Mouse (Mus musculus): Measurements from ENCODE around the gene Pifo. TPM values are rescaled to one million over a fixed set of nuclear protein-coding genes. Genes with fewer than 3 reads are reported as not detected.
"Not testable (repeated sequence)": the region's sequence is repeated elsewhere in the genome, so short reads cannot be mapped to it uniquely, and the experiment has no call there.

Pifo gene
- 17.7 and 35.0 TPM in 2 replicates for polyA plus RNA-seq (2015; fragmentation: Nextera tagmentation; extraction: Ambion mirVana)

DNA sequence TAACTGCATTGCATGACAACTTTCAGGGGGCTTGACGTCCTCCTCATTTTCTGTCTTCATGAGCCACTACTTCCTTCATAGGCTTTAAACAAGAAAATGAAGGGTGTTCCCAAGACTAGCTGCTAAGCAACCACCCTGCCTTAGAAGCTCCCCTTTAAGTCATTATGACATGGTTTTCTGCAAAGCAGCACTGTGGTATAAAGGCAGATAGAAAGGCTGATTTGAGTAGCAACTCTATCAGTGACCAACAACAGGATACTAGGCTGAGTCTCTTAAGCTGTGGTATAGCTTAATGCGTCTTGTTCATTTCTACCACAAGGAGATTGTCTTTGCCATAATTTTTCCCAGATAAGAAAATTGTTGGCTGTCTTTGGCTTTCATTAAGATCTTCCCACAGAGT, at the start of gene Pifo:
Pifo (minus strand) TSS at position 101 of the 400 bp plus-strand sequence.
- H3K9ac ChIP-seq = no peak within 1 kb of the TSS
- H3K9me3 ChIP-seq (replicated peaks) = no peaks in the 10 kb centered on the region
- no peaks in the 10 kb centered on the region for H3K27me3 ChIP-seq
- H3K4me1 ChIP-seq = no peaks in the 10 kb centered on the region
- H3K4me3 ChIP-seq (replicated peaks) = no peak within 1 kb of the TSS
- no peaks in the 10 kb centered on the region for H3K36me3 ChIP-seq
- H3K27ac ChIP-seq (replicated peaks) = no peak within 1 kb of the TSS
- no peak within 1 kb of the TSS for H3K4me2 ChIP-seq (replicated peaks)
- no peak for ATAC-seq (ENCODE audit: insufficient number of reproducible peaks, low FRiP score, low TSS enrichment, low read depth)
- WGBS = 83% methylated on average over 2 of the region's 2 CpGs

DNA sequence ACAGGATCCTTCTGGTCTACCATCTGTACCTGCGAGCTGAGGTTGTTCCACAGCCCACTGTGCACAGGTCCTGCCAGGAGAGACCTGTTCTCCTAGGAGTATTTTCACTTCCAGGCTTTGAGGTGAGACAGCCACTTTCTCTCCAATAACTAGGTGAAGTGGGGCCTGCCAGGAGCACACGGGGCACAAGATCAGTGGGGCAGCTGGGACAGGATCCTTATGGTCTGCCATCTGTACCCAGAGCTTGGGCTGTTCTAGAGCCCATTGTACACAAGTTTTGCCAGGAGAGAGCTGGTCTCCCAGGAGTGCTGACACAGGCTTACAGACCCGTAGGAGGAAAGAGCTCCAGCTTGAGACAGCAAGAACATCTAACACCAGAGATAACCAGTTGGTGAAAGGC, 43.5 kb upstream of the Pifo start:
- no peak overlapping the region for H3K27ac ChIP-seq (replicated peaks)
- WGBS = 82% methylated on average over 3 of the region's 3 CpGs
- ATAC-seq (ENCODE audit: insufficient number of reproducible peaks, low FRiP score, low TSS enrichment, low read depth) = no peak
- H3K27me3 ChIP-seq = no peaks in the 10 kb centered on the region
- no peak overlapping the region for H3K4me2 ChIP-seq (replicated peaks)
- no peak overlapping the region for H3K9ac ChIP-seq
- H3K9me3 ChIP-seq (replicated peaks) = no peaks in the 10 kb centered on the region
- no peaks in the 10 kb centered on the region for H3K36me3 ChIP-seq
- H3K4me3 ChIP-seq (replicated peaks) = no peak overlapping the region
- H3K4me1 ChIP-seq = no peaks in the 10 kb centered on the region

DNA sequence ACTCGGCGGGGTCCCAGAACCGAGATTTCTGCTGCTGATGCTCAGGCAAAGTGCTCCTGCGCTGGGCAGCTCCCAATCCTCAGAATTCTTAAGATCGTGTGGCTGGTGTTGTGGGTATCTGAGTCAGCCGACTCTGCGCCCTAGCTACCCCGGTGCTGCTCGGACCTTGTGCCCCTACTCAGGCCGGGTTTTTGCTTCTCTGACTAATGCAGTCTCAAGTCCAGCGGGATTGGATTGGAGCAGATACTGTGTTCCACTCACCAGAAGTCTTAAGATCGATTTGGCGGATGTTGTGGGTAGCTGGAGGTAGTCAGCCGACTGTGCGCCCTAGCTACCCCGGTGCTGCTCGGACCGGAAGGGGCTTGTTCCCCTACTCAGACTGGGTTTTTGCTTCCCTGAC, 37.5 kb upstream of the Pifo start:
- no peak overlapping the region for H3K4me2 ChIP-seq (replicated peaks)
- no peaks in the 10 kb centered on the region for H3K36me3 ChIP-seq
- H3K27ac ChIP-seq (replicated peaks) = no peak overlapping the region
- no peaks in the 10 kb centered on the region for H3K4me1 ChIP-seq
- ATAC-seq (ENCODE audit: insufficient number of reproducible peaks, low FRiP score, low TSS enrichment, low read depth) = no peak
- no peaks in the 10 kb centered on the region for H3K9me3 ChIP-seq (replicated peaks)
- no peak overlapping the region for H3K9ac ChIP-seq
- H3K27me3 ChIP-seq = no peaks in the 10 kb centered on the region
- H3K4me3 ChIP-seq (replicated peaks) = no peak overlapping the region
- 74% methylated on average over 18 of the region's 18 CpGs for WGBS

DNA sequence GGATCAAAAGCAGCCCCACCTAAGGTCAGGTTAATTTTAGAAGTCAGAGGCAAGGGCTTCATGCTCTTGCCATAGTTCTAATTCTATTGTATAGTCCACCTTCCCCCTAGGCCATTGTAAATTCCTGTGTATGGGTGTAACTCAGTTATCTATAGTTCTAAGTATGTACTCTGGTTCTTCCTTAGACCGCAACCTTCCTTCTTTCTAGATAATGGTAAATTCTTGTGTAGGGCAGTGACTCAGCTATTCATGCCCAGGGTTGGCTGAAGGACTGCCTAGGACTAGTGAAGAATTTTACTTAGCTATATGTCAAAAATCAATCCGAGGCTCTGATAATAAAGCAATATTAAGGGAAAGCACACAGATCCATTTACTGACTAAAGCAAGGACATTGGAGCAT, 25.9 kb upstream of the Pifo start:
- no peak overlapping the region for H3K4me3 ChIP-seq (replicated peaks)
- ATAC-seq (ENCODE audit: insufficient number of reproducible peaks, low FRiP score, low TSS enrichment, low read depth) = no peak
- no peak overlapping the region for H3K4me2 ChIP-seq (replicated peaks)
- no peak overlapping the region for H3K27ac ChIP-seq (replicated peaks)
- H3K9ac ChIP-seq = no peak overlapping the region
- H3K36me3 ChIP-seq = no peaks in the 10 kb centered on the region
- H3K9me3 ChIP-seq (replicated peaks) = no peaks in the 10 kb centered on the region
- WGBS = 88% methylated on average over 2 of the region's 2 CpGs
- no peaks in the 10 kb centered on the region for H3K27me3 ChIP-seq
- no peaks in the 10 kb centered on the region for H3K4me1 ChIP-seq

DNA sequence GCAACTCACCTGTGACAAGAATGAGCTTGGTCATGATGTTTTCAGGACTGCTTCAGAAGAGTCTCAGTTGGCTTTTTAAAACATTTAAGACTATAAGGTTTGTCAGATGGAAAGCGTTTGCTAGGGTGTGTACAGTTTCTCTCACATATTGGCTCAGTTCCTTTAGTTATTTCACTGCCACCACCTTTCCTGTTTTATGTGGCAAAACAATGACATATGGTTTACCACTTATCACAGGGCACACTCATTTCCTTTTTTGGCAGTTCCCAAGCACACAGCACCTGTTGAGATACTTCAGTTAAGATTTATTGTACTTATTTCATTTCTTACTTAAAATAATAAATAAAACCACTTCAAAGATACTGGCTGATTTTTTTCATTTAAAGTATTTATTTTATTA, 18.3 kb upstream of the Pifo start, which contains the start of gene Chil5:
Chil5 (minus strand) TSS at position 34 of the 400 bp plus-strand sequence.
- H3K36me3 ChIP-seq = no peaks in the 10 kb centered on the region
- H3K9me3 ChIP-seq (replicated peaks) = no peaks in the 10 kb centered on the region
- 71% methylated on average over 1 of the region's 1 CpGs for WGBS
- no peak within 1 kb of the TSS for H3K27ac ChIP-seq (replicated peaks)
- no peak for ATAC-seq (ENCODE audit: insufficient number of reproducible peaks, low FRiP score, low TSS enrichment, low read depth)
- no peaks in the 10 kb centered on the region for H3K4me1 ChIP-seq
- H3K9ac ChIP-seq = no peak within 1 kb of the TSS
- H3K4me2 ChIP-seq (replicated peaks) = no peak within 1 kb of the TSS
- H3K4me3 ChIP-seq (replicated peaks) = no peak within 1 kb of the TSS
- no peaks in the 10 kb centered on the region for H3K27me3 ChIP-seq

DNA sequence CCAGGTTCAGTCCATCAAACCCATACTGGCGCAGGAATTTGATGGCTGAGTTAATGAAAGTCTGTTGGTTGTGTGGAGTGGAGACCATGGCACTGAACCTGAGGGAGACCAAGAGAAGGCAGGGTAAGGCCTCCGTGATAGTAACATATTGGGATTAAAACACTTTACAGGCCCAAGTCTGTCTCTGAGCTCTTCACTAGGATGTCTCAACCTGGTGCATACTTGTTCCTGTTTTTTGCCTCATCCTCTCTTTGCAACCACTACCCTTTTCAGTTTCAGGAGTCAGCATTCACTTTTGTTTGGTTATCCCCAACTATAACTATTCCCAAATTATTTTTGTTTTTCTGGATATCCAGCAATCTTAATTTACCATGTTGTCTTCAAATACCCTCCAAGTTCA, 9.7 kb upstream of the Pifo start:
- Histone ChIP-seq H3K9me3 (replicated peaks) (no peaks in the 10 kb centered on the region), H3K4me3 (replicated peaks) (no peak overlapping the region), H3K27ac (replicated peaks) (no peak overlapping the region), H3K4me1 (no peaks in the 10 kb centered on the region), H3K36me3 (no peaks in the 10 kb centered on the region), H3K4me2 (replicated peaks) (no peak overlapping the region), H3K27me3 (no peaks in the 10 kb centered on the region), H3K9ac (no peak overlapping the region)
- 86% methylated on average over 2 of the region's 2 CpGs for WGBS
- no peak for ATAC-seq (ENCODE audit: insufficient number of reproducible peaks, low FRiP score, low TSS enrichment, low read depth)

DNA sequence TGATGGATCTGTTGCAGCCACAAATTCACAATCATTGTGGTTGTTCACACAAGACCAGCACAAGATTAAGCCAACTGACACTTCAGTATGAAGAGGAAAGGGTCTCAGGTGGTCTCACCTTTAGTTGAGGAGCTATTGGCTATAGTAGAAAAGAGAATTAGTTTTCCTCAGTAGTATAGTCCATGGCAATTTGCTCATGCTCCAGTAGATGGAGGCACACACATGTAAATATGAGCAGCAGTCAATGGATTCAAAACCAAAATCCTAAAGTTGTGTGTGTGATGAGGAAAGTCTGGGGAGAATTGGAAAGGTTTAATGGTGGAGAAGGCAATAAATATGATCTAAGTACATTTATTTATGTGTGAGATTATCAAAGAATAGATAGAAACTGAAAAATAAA, 7.4 kb upstream of the Pifo start:
- ATAC-seq (ENCODE audit: insufficient number of reproducible peaks, low FRiP score, low TSS enrichment, low read depth) = no peak
- Histone ChIP-seq H3K9ac (no peak overlapping the region), H3K36me3 (no peaks in the 10 kb centered on the region), H3K4me1 (no peaks in the 10 kb centered on the region), H3K9me3 (replicated peaks) (no peaks in the 10 kb centered on the region), H3K27me3 (no peaks in the 10 kb centered on the region), H3K4me2 (replicated peaks) (no peak overlapping the region), H3K27ac (replicated peaks) (no peak overlapping the region), H3K4me3 (replicated peaks) (no peak overlapping the region)

DNA sequence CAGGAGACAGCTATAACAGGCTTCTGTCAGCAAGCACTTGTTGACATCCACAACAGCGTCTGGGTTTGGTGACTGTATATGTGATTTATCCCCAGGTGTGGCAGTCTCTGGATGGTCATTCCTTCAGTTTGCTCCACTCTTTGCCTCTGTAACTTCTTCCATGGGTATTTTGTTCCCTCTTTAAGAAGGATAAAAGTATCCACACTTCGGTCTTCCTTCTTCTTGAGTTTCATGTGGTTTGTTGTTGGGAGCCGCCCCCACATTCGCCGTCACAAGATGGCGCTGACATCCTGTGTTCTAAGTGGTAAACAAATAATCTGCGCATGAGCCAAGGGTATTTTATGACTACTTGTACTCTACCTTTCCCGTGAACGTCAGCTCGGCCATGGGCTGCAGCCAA, 11.1 kb downstream of the Pifo start:
- not testable (repeated sequence) for H3K27me3 ChIP-seq; H3K36me3 ChIP-seq; H3K9me3 ChIP-seq (replicated peaks); ATAC-seq (ENCODE audit: insufficient number of reproducible peaks, low FRiP score, low TSS enrichment, low read depth); H3K27ac ChIP-seq (replicated peaks); H3K4me1 ChIP-seq; H3K9ac ChIP-seq; H3K4me3 ChIP-seq (replicated peaks); H3K4me2 ChIP-seq (replicated peaks)
- 59% methylated on average over 10 of the region's 10 CpGs for WGBS

DNA sequence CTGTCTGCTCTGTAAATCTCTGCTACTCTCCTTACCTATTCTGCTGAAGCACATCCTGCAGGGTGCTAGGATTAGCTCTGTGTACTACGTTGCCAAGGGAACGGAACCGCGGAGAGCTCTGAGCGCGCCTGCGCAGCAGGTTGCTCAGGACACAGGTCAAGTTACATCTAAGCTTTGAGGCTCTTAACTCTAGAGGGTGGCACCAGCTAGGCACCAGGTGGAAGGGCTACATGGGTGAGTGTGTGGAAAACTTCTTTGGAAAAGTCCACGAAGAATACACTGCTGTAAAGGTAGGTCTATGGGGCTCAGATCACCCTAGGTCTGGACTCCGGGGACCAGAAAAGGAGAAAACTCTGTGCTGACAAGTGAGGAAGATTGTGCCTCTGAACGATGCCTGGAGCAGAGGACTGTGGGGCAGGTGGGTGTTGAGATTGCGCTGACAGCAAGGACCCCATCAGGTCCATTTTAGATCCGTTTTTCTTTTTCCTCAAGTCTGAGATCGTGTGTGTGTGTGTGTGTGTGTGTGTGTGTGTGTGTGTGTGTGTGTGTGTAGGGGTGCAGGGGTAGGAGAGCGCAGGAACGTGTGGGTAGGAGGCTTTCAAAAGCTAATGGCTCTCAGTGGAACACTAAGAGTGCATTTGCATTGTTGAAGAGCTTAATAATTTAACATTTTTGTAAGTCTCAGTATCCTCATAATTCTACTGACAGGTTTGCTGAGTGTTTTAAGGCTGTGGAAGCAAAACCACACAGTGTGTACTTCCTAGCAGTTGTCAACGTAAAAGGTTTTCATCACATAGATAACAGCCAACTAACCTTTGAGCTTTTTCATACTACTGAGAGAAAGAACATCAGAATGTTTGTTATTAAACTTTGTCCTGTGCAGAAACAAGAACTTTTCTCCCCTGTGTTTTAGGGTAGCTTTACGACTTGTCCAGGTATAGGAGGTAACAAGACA, 12.8 kb downstream of the Pifo start:
- peak overlapping the region; percentile 7; the same call in 1 of the 2 replicates for H3K4me3 ChIP-seq (replicated peaks)
- H3K36me3 ChIP-seq = no peaks in the 10 kb centered on the region
- H3K9me3 ChIP-seq (replicated peaks) = no peaks in the 10 kb centered on the region
- ATAC-seq (ENCODE audit: insufficient number of reproducible peaks, low FRiP score, low TSS enrichment, low read depth) = peak; percentile 87
- WGBS = 10% methylated on average over 16 of the region's 17 CpGs
- H3K4me1 ChIP-seq = peaks cover 7% of the 10 kb centered on the region
- peak overlapping the region; percentile 19 for H3K4me2 ChIP-seq (replicated peaks)
- H3K27me3 ChIP-seq = no peaks in the 10 kb centered on the region; the same call in 1 of the 2 replicates
- H3K27ac ChIP-seq (replicated peaks) = no peak overlapping the region
- H3K9ac ChIP-seq = no peak overlapping the region

DNA sequence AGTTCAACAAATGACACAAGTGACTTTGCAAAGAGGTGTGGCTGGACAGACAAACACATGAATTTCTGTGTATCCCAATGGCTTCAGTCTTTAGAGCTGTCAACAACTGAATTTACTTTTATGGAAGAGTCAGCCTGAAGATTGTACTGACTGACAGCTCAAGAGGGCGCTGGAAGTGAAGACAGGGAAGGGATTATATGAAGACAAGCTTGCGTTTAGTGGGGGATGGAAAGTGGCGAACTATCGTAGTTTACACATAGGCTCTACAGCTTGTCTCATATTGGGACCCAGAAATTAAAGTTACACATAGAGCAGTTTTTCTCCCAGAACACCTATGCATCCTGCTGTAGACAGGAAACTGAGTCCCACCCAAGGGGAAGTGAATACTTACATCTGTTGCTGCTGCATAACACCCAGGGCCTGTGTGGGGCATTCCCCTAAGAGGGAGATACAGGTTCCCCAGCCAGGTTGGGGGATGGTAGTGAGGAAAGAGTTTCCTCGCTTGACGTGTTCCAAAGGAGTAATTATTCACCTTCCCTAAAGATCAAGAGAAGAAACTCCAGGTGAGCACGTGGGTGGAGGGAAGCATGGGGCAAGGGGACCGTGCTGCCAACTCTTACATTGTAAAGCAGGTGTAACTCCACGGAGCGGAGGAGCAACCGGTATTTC, 13.6 kb downstream of the Pifo start:
- Histone ChIP-seq H3K4me3 (replicated peaks) (peak overlapping the region; percentile 7; the same call in 1 of the 2 replicates), H3K27ac (replicated peaks) (no peak overlapping the region), H3K4me2 (replicated peaks) (peak overlapping the region; percentile 19), H3K9me3 (replicated peaks) (no peaks in the 10 kb centered on the region), H3K4me1 (peaks cover 7% of the 10 kb centered on the region), H3K36me3 (no peaks in the 10 kb centered on the region), H3K9ac (no peak overlapping the region), H3K27me3 (no peaks in the 10 kb centered on the region; the same call in 1 of the 2 replicates)
- ATAC-seq (ENCODE audit: insufficient number of reproducible peaks, low FRiP score, low TSS enrichment, low read depth) = peak; percentile 19
- WGBS = 11% methylated on average over 11 of the region's 11 CpGs

DNA sequence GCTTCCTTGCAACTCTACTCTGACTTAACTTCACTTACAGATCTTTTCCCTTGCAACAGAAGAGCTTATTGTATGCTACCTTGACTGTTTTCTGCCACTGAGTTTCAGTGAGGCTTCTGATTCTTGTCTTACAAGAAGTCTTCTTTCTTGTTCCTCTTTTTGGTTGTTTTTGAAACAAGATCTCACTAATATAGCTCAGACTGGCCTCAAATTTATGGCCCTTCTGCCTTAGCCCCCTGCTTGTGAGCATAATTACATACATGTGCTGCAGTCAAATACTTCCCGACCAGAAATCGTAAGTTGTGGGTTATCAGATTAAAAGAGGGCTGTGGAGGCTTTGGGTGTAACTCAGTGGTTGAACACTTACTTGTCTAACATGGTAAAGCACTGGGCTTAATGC, 19.7 kb downstream of the Pifo start:
- WGBS = 21% methylated on average over 2 of the region's 2 CpGs
- Histone ChIP-seq H3K4me2 (replicated peaks) (no peak overlapping the region), H3K27me3 (no peaks in the 10 kb centered on the region), H3K36me3 (no peaks in the 10 kb centered on the region), H3K9me3 (replicated peaks) (no peaks in the 10 kb centered on the region), H3K27ac (replicated peaks) (no peak overlapping the region), H3K4me1 (no peaks in the 10 kb centered on the region; the same call in 1 of the 2 replicates), H3K9ac (no peak overlapping the region), H3K4me3 (replicated peaks) (no peak overlapping the region)
- no peak for ATAC-seq (ENCODE audit: insufficient number of reproducible peaks, low FRiP score, low TSS enrichment, low read depth)
